Mouse (Mus musculus): ENCODE measurements at regions not wholly inside any gene's neighbourhood (a gene's known extent, or its start where the extent isn't known, plus 50 kb on each side); places are given as distances from the start of the nearest gene placed in this dataset.

GRCm38 (mm10) chr10:102943156-102943555 is 86.9 kb downstream of the Alx1 start:
- Histone ChIP-seq H3K27ac (replicated peaks; ENCODE audit: low read depth, low read length) (no peak overlapping the region), H3K4me1 (ENCODE audit: control insufficient read depth, insufficient read depth, insufficient read length, low read length) (no peaks in the 10 kb centered on the region), H3K4me3 (ENCODE audit: insufficient read depth, low read depth, low read length) (no peak overlapping the region)

- no peak overlapping the region for H3K4me3 ChIP-seq (ENCODE audit: insufficient read depth, low read depth, low read length)
- H3K27ac ChIP-seq (replicated peaks; ENCODE audit: low read depth, low read length): no peak overlapping the region
- H3K4me1 ChIP-seq (ENCODE audit: control insufficient read depth, insufficient read depth, insufficient read length, low read length): no peaks in the 10 kb centered on the region
These were observed 89.0 kb downstream of the Alx1 start for GRCm38 (mm10) chr10:102940823-102941519.

DNA sequence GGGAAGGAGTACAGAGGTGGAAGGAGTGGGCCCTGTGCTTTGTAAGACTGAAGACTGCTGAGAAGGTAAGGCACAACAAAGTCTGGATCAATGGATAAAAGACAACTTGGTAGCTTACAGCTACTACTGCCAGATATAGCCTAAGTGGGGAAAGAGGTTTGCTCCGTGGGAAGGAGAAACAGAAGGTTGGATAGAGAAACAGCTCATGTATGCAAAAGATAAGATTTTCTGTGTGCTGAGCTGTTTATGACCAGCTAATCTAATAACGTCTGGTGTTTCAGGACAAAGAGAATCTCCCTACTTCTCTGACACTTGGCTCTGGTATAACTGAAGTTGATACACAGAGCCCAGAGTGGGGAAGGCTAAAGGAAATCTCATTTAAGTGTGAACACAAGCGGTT is 98.6 kb downstream of the Alx1 start:
- no peak overlapping the region for H3K27ac ChIP-seq (replicated peaks; ENCODE audit: low read depth, low read length)
- H3K4me3 ChIP-seq (ENCODE audit: insufficient read depth, low read depth, low read length): no peak overlapping the region
- no peaks in the 10 kb centered on the region for H3K4me1 ChIP-seq (ENCODE audit: control insufficient read depth, insufficient read depth, insufficient read length, low read length)

- H3K4me1 ChIP-seq (ENCODE audit: control insufficient read depth, insufficient read depth, insufficient read length, low read length): no peaks in the 10 kb centered on the region
- H3K27ac ChIP-seq (replicated peaks; ENCODE audit: low read depth, low read length): no peak overlapping the region
- no peak overlapping the region for H3K4me3 ChIP-seq (ENCODE audit: insufficient read depth, low read depth, low read length)
These were observed 101.4 kb downstream of the Alx1 start for GRCm38 (mm10) chr10:102928651-102929050.

DNA sequence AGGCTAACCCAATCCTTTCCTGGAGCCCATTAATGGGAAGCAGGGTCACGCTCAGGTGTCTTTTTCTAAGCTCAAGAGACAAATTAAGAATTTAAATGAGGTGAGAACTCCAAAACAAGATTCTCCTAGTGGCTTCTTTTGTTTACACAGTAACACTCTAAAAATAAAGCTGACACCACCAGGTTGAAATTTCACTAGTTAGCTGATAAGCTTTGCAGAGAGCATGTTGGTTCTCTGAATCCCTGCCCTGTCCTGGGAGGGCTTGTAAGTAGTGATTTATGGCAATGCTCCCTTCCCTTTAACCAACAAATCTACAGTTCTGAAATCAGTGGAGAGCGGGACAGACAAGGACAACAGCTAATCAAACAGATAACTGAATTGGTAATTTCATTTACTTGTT is 132.6 kb downstream of the Alx1 start:
- Histone ChIP-seq H3K27ac (replicated peaks; ENCODE audit: low read depth, low read length) (no peak overlapping the region), H3K4me1 (ENCODE audit: control insufficient read depth, insufficient read depth, insufficient read length, low read length) (no peaks in the 10 kb centered on the region), H3K4me3 (ENCODE audit: insufficient read depth, low read depth, low read length) (no peak overlapping the region)

GRCm38 (mm10) chr10:102895952-102896351 is 134.1 kb downstream of the Alx1 start:
- H3K27ac ChIP-seq (replicated peaks; ENCODE audit: low read depth, low read length): no peak overlapping the region
- no peaks in the 10 kb centered on the region for H3K4me1 ChIP-seq (ENCODE audit: control insufficient read depth, insufficient read depth, insufficient read length, low read length)
- no peak overlapping the region for H3K4me3 ChIP-seq (ENCODE audit: insufficient read depth, low read depth, low read length)

- Histone ChIP-seq H3K4me3 (ENCODE audit: insufficient read depth, low read depth, low read length) (no peak overlapping the region), H3K4me1 (ENCODE audit: control insufficient read depth, insufficient read depth, insufficient read length, low read length) (no peaks in the 10 kb centered on the region), H3K27ac (replicated peaks; ENCODE audit: low read depth, low read length) (no peak overlapping the region)
These were observed 137.6 kb downstream of the Alx1 start for GRCm38 (mm10) chr10:102892373-102892772.

DNA sequence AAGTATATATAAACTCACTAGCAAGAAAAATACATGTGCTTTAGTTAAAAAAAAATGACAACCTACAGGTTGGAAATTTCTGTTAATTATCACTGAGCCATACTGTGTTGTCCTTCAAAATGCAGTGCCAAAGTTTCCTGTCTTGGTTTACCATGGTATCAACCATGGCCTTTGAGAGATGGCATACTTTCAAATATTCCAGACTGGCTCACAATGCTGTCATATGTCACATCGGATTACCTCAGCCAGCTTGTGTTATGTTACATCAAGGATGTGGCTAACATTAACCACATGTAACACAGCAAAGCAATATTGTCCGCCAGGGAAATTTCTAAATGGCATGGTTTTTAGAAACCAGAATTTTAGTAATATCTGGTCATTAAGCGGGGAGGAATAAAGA is 140.3 kb downstream of the Alx1 start:
- no peak overlapping the region for H3K27ac ChIP-seq (replicated peaks; ENCODE audit: low read depth, low read length)

DNA sequence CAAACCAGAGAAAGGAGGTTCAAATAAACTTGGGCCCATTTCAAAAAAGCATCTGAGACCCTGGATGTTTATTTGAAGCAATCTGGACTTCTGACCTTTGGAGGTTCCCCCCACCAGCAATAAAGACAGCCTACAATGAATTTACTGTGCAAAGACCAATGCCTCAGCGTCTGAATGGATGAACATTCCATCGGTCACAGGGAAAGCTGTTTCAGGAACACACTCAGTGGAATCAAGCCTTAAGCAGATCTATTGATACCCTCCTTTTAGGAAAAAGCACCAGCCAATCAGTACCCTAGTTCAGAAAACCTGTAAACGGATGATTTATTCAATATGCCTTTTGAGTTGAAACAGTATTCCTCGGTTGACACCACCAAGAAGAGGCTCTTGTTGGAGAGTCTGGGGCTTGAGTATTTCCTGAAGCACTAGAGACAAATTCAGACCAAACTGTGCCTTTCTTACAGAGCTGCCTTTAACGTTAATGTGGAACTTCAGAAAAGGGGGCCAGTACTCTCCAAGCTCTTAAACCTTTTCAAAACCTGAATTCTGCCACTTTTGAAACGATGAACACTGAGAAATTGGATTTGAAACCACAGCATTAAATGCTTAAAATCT is 148.1 kb downstream of the Alx1 start:
- Histone ChIP-seq H3K27ac (replicated peaks; ENCODE audit: low read depth, low read length) (no peak overlapping the region), H3K4me3 (ENCODE audit: insufficient read depth, low read depth, low read length) (no peak overlapping the region), H3K4me1 (ENCODE audit: control insufficient read depth, insufficient read depth, insufficient read length, low read length) (no peaks in the 10 kb centered on the region)

More for the DNA sequence above, 140.3 kb downstream of the Alx1 start:
- H3K4me1 ChIP-seq (ENCODE audit: control insufficient read depth, insufficient read depth, insufficient read length, low read length): no peaks in the 10 kb centered on the region
- no peak overlapping the region for H3K4me3 ChIP-seq (ENCODE audit: insufficient read depth, low read depth, low read length)

DNA sequence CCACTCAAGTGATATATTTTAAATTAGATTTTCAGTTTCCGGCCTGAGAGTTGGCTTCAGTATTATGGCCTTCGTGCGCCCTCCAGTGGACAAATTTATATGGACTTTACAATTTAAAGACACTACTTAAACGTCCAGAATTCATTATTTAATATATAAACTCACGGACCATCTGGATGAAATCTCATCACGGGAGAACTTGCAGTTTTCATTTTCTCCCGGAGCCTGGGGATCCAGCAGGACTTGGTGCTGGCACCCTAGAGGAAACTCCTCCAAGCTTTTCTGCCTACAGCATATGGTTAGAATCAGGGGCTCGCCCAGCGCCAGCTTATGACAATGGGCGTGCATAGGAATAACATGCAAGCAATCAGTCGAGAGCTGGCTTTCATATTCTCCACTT is 152.0 kb downstream of the Alx1 start:
- no peak overlapping the region for H3K4me3 ChIP-seq (ENCODE audit: insufficient read depth, low read depth, low read length)
- H3K27ac ChIP-seq (replicated peaks; ENCODE audit: low read depth, low read length): no peak overlapping the region
- H3K4me1 ChIP-seq (ENCODE audit: control insufficient read depth, insufficient read depth, insufficient read length, low read length): no peaks in the 10 kb centered on the region

GRCm38 (mm10) chr10:102876946-102877345 is 153.1 kb downstream of the Alx1 start:
- no peak overlapping the region for H3K27ac ChIP-seq (replicated peaks; ENCODE audit: low read depth, low read length)
- H3K4me1 ChIP-seq (ENCODE audit: control insufficient read depth, insufficient read depth, insufficient read length, low read length): no peaks in the 10 kb centered on the region
- H3K4me3 ChIP-seq (ENCODE audit: insufficient read depth, low read depth, low read length): no peak overlapping the region

DNA sequence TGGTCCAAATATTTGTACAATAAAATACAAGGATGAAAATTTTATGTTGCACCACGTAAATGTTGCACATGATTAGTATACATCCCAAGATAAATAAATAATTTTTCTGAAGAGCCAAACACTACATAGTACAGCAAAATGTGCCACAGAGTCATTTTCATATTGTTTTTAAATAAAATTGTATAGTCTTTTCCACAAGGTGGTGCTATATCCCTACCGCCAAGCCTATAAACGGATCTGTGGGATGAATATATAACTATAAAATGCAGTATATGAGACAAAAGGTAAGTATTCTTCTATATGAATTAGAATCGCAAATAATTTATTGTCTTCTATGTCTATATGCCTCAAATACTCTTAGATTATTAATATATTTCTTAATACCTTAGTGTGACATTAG is 163.1 kb downstream of the Alx1 start:
- Histone ChIP-seq H3K4me3 (ENCODE audit: insufficient read depth, low read depth, low read length) (no peak overlapping the region), H3K4me1 (ENCODE audit: control insufficient read depth, insufficient read depth, insufficient read length, low read length) (no peaks in the 10 kb centered on the region), H3K27ac (replicated peaks; ENCODE audit: low read depth, low read length) (no peak overlapping the region)

- no peak overlapping the region for H3K27ac ChIP-seq (replicated peaks; ENCODE audit: low read depth, low read length)
- no peak overlapping the region for H3K4me3 ChIP-seq (ENCODE audit: insufficient read depth, low read depth, low read length)
- H3K4me1 ChIP-seq (ENCODE audit: control insufficient read depth, insufficient read depth, insufficient read length, low read length): no peaks in the 10 kb centered on the region
These were observed 193.3 kb downstream of the Alx1 start for GRCm38 (mm10) chr10:102836567-102837224.

DNA sequence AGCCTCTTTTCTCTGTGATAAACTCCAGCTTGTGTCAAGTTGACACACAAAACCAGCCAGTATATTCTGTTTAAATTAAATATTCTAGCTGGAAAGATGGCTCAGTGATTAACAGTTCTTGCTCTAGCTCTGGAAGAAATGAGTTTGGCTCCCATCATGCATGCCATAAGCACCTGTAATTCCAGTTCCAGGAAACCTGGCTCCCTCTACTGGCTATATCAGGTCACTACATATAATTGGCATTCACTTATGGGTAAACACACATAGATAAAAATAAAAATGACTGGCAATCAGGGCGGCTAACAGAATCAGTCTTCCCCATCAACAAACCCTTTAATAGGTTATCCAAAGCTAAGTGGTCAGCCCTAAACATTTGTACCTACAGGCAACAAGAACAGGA is 194.2 kb downstream of the Alx1 start:
- Histone ChIP-seq H3K4me3 (ENCODE audit: insufficient read depth, low read depth, low read length) (no peak overlapping the region), H3K27ac (replicated peaks; ENCODE audit: low read depth, low read length) (no peak overlapping the region), H3K4me1 (ENCODE audit: control insufficient read depth, insufficient read depth, insufficient read length, low read length) (no peaks in the 10 kb centered on the region)

DNA sequence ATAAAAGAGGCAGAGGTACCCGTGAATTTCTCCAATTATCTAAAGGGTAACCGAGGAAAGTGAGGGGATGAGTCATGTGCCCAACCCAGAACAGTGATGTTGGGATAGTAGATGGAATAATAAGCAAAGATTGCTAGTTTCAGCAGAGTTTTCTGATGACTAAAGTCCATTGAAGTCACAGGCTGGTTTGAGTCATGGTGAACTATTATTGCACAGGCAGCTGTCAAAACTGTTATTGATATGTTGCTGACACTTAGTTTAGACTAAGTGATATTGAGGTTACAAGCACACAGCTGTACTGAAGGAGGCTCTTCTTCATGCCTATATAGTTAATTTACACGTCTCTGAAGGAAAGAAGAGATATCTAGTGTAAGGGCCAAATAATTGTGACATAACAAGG is 200.4 kb downstream of the Alx1 start:
- Histone ChIP-seq H3K27ac (replicated peaks; ENCODE audit: low read depth, low read length) (no peak overlapping the region), H3K4me3 (ENCODE audit: insufficient read depth, low read depth, low read length) (no peak overlapping the region), H3K4me1 (ENCODE audit: control insufficient read depth, insufficient read depth, insufficient read length, low read length) (no peaks in the 10 kb centered on the region)

GRCm38 (mm10) chr10:102823434-102823833 is 206.6 kb downstream of the Alx1 start:
- Histone ChIP-seq H3K4me3 (ENCODE audit: insufficient read depth, low read depth, low read length) (no peak overlapping the region), H3K27ac (replicated peaks; ENCODE audit: low read depth, low read length) (no peak overlapping the region), H3K4me1 (ENCODE audit: control insufficient read depth, insufficient read depth, insufficient read length, low read length) (no peaks in the 10 kb centered on the region)

Measured in brown adipose tissue, adult 24 weeks (tissue).